Mouse (Mus musculus) spleen, adult 12 weeks (tissue): Measurements from ENCODE around the gene Krt33b.

Source experiments
- DNase-seq: peaks from one replicate; pipeline ENCODE4 v3.0.0; 2022; ENCODE audit warnings: low spot score

The Krt33b gene

DNA sequence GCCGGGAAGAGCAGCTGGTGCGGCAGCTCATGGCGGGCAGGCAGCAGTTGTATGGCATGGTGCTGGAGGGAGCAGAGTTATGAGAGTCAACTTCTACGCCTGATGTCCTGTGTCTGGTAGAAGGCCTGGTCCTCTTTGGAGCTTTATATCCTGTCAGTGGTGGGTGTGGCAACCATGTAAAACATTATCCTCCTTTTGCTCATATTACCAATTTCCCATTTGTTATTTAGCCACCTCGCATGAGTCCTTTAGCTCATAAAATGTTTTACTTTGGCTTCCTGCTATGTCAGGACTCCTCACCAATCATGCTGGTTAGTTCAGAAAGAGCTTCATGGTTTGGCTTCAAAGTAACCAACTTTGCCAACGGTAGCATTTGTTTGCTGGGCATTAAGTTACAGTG is at the start of gene Krt33b:
Krt33b (minus strand) TSS at position 101 of the 400 bp plus-strand sequence.
- DNase-seq, result no peak

DNA sequence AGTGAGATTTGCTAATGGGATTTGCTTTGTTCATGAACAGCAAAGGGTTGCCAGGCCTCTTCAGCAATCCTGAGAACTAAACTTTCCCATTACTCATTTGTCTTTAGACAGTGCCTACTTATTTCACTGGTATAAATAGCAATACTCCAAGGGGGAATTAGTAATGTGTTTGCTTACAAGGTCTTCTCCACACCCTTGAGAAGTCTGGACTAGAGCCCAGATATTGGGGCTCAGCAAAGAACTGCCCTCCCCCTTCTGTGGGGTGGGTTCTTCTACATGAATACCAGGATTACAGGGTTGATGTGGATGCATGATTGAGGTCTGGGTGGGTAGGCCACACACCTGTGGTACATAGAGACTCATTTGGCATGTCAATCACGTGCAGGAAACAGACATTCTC is 44.2 kb upstream of the Krt33b start:
- DNase-seq, result no peak

DNA sequence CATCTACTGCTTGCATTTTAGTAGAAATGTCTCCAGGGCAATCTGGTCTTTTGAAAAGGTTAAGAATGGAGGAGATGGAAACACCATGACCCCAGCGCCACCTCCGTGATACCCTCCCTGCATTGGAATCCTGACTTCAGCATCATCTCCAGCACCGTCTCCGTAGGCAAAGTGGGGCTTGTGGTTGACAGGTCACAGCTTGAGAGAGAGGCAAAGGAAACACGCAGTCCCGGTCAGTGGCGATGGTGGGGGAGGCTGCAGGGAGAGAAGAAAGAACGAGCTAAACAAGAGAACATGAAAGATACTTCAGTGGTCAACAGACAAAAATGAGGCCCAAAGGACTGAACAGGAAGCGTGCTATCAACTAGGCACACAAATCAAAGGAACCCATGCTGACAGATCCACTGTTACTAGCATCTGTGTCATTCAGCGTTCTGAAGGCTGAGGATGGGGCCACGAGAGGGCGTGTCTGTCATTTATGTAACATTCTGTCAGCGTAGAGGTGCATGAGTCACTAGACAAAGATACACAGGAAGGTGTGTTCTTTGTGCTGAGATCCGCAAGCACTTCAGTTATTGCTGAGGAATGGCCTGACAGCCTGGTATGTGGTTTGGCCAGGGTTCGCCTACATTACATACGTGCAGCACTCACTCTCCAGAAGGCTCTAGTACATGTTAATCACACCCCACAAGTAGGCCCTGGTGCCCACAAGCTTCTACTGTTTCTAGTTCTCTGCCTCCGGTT is 37.8 kb upstream of the Krt33b start:
- no peak for DNase-seq

DNA sequence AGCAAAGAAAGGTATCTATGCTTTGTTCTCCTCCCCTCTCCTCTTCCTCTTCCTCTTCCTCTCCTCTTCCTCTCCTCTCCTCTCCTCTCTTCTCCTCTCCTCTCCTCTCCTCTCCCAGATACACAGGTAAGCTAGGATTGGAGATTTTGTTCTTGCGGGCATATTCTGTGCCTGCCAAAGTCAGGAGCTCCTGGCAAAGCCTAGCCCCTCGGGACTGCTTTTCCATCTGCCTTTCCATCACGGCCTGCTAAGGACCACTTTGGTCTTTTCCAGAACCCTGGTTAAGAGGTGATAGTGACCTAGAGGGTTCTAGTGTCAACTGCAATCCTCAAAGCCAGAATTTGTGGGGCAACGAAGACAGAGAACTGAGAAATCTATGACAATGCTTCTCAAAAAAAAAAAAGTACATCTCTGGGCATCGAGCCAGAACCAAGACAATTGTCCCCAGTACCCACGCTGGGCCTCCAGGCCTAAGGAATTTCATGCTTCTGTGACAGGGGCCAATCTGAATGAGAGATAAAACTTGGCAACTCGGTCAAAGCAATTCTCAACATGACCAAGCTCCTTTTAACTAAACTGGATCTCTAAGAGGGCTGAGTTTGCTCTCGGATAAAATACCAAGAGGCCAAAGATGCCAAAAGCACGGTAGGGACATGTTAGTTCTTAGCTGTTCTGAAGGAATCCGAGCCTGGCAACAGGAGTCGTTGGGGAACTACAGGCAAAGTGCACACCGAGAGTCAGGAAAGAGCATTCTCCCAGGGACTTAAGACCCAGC is 36.8 kb upstream of the Krt33b start:
- DNase-seq, result no peak

DNA sequence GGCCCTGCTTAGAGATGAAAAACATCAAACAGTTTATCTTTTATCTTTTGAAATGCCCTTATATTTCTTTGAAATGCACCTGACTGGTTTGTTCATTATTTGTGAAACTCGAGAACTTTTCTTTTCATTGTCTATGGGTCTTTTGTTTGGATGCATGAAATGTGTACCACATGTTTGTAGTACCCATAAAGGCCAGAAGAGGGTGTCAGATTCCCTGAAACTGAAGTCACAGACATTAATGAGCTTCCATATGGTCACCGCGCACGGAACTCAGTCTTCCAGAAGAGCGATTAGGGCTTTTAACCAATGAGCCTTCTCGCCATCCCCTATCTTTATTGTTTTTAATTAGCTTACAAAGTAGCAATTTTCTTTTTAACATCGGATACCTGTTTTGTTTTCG is 29.2 kb upstream of the Krt33b start:
- no peak for DNase-seq

DNA sequence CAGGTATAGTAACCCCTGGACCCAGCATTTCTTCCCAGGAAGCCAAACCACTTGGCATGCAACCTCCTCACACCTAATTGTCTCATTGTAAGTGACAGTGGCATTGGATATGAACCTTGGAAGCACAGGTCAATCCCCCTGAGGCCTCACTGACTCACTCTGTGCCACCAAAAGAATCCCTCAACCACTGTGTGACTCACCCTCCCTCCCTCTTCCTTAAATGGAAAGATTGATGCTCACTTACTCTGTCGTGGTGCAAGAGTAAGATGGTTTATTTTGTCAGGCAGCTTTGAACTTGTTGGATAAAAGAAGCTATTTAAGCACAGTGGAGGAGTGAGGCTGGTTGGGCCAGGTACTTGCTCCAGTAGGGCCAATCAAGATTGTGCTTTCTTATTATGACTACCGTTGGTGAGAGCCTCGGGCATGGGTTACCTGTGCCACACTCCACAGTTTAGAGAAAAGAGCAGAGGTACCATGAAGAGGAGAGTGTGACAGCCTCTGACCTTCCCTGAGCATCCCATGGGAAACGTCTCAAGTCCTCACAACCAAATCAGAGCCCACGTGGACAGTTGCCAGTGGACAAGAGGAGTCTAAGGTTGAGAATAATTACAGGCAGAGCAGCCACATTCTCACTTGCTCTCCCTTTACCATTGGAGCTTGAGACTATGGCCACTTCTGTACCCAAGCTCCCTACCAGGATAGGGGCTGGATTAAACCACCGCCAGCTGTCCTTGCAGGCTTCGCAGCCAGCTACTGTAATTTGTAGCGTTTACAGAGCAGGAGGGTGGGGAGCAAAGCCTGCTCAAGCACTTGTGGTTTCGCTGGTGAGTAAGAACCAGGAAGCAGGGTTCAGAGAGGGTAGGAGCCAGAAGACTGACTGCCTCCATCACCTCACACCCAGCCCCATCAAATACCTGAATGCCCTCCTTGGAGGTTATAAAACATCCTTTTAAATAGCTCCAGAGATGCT is 26.3 kb upstream of the Krt33b start:
- no peak for DNase-seq

DNA sequence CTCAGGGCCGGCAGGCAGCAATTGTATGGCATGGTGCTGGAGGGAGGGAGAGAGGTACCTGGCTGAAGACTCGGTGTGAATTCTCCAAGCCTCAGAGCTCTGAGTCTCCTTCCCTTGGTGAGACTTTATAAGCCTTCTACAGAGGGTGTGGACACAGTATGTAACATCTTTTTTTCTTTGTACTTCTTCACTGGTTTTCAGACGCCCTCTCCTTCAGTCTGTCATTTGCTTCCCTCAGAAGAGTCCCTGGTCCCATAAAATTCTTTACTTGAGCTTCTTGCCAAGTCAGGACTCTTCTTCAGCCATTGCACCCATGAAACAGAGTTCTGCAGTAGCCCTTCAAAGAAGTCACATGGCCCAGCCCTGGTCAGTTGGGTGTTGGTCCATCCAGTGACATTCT is 20.8 kb upstream of the Krt33b start, which contains the start of gene Krt31:
Krt31 (minus strand) TSS at position 101 of the 400 bp plus-strand sequence.
- DNase-seq, result no peak

DNA sequence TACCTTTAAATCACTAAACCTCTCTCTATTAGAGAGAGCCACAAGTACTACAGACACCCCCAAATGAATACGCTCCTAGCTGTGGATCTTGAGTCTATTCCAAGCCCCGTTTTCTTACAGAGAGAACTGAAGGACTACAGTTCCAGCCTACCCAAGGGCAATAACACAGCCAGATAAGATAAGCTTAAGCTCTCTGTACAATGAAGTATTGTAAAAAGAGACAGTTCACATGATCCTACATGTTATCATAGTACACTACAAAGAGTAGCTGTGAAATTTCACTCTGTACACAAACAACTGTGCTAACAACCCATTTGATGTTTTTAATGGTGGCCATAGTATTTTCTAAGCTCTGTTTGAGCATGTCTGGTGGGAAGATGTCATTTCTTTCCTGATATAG is 17.5 kb upstream of the Krt33b start:
- no peak for DNase-seq

DNA sequence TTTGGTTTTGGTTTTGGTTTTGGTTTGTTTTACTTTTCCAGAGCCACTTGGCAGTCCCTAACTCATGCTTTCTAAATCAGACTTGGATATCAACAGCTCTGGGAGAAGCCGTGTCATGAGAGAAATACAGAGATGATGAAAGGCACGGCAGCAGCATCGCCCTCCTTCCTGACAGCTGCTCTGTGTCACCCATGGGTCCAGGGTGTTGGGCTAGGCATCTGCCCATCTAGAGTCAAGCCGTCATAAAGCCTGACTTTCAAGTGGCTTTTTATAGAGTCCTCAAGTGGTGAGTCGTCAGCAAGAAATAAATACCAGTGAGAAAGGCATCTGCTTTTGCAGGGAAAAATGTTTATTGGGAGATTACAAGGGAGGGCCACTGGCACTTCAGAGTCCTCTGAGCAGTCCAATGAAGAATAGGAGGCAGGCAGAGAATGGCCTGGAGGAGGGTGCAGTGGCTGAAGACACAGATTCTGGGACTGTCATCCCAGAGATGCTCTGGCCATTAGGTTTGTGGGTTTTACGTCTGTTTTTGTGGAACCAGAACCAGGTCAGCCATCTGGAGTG is 16.7 kb upstream of the Krt33b start:
- no peak for DNase-seq

DNA sequence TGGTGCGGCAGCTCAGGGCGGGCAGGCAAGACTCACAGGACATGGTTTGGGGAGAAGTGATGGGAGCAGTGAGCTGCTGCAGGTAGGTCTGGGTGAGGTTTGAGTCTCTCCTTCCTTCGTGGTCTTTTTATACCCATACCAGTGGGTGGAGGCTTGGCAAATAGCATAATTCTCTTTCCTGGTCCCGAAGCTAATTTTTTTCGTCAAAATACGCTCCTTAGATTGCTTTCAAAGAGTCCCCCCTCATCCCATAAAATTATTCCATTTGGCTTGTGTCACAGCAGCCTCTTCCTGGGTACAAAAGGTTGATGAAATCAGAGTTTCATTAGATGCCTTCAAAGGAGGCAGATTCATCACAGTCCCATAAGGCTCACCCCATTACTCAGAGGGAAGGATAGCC is 11.8 kb upstream of the Krt33b start, which contains the start of gene Krt34:
Krt34 (minus strand) TSS at position 101 of the 400 bp plus-strand sequence.
- DNase-seq, result no peak

DNA sequence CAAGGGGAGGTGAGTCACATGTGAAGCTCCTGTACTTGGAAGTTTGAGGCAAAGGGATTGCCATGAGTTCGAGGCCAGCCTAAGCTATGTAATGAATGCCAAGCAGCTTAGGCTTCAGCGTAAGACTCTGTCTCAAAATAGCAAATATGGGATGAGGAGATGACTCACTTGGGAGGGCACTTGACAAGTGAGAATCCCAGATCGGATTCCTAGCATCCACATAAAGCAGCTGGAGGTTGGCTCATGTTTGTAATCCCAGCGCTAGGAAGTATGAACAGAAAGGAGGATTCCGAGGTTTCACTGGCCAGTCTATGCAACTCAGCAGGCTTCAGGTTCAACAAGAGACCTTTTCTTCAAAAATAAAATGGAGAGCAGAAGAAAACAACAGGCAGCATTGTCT is 8.2 kb downstream of the Krt33b start:
- no peak for DNase-seq

DNA sequence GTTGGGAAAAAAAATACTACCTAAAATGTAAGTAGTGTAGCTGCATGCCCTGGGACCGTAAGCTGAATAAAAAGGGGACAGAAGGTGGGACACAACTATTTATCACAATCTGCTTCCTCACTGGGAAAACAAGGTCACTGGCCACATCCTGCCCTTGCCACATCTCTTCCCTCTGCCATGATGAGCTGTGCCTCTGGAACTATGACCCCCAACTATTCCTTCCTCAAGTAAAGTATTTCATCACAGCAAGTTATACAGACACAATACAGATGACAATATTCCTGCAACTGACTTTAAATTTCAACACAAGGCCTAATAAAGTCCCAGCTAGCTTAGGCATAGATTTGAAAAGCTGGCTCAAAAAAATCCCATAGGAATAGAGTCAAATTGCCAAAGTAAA is 10.2 kb downstream of the Krt33b start:
- no peak for DNase-seq

DNA sequence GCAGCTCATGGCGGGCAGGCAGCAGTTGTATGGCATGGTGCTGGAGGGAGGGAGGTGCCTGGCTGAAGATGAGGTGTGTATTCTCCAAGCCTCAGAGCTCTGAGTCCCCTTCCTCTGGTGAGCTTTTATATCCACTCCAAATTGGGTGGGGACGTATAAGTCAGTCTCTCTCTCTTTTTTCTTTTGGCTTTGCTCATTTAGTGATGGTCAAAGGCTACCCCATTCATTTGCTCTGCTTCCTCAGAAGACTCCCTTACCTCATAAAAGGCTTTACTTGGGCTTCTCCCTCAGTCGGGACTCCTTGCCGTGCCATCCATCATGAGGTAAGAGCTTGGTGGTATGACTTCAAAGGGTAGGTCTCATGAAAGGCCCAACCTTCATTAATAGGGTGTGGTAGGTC is 13.6 kb downstream of the Krt33b start, which contains the start of gene Krt33a:
Krt33a (minus strand) TSS at position 101 of the 400 bp plus-strand sequence.
- no peak for DNase-seq

DNA sequence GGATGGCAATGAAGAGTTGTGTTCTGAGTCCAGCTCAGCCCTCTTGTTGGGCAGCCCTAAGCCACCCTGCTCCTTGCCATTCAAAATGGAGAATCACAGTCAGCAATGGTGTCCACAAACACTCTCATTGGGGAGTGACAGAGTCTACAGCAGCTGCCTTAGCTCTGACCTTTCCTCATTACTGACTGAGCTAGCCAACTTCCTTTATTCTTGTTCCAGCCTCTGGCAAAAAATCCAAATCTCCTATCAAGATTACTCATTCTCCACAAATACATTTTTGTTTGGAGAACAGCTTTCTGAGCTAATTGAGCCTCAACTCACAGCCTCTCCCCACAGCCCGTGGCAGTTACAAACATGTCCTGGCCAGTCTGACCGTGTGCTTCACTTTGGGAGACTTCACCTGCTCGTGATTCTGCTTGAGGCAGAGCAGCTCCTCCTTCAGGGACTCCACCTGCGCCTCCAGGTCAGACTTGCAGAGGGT is 15.9 kb downstream of the Krt33b start:
- DNase-seq, result no peak

DNA sequence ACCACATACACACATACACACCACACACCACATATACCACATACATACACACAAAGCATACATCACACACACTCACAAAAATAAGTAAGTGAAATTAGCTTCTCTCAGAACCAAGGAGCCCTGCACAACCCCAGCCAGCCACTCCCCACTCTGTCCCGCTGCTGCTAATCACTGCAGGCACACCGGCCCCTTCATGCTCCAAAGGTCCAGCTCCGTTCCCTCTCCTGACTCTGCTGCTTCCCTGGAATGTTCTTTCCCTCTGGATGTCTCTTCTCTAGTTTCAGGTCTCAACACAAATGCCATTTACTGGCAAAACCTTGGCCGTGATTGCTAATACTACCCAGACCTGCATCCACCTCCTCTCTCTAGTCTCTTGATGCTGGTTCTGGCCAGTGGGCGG is 19.0 kb downstream of the Krt33b start:
- DNase-seq, result no peak

DNA sequence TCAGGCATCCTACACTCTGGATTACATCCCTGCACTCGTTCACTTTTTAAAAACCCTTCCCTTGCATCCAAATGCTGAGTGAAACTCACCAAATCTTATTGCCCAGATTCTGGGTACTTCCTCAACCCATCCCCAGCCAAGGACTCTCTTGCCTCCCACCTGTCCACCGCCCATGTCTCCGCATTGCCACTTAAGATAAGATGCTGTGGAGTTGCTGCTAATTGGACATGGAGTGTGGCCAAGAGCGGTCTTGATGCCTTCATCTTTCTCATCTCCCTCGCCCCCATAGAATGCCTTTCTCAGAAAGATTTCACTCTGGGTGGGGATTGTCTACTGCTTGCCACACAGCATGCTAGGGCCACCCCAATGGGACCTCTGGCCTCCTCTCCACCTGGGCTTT is 21.3 kb downstream of the Krt33b start:
- DNase-seq, result no peak

DNA sequence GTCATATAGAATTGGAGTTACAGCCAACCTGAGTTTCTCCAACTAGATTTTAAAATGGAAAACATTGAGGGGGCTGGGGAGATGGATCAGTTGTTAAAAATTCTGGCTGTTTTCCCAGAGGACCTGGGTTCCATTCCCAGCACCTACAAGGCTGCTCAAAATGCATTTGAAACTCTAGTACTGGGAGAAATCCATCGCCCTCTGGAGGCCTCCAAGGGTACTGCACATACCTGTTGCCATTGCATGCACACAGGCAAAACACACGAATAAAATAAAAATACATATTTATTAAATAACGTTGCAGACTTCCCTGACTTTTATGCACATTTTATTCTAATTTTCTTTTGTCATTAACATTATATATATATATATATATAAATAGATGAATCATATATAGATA is 23.0 kb downstream of the Krt33b start:
- no peak for DNase-seq

DNA sequence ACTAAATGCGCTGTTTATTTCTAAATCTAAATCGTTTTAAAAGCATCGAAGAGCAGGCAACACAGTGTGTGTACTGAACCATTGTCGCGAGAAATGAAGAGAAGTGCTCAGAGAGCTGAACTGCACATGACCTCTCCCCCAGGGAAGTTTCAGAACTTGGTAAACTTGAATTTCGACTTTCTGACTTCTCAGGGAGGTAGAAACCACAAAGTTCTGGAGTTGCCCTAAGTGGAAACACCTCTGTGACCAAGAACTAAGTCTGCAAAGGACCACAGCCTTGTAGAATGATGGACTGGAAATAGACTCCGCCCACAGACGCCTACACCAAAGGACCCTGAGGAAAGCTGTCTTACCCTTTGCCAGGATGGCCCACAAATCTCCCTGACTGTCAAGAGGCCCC is 23.8 kb downstream of the Krt33b start:
- DNase-seq, result no peak

DNA sequence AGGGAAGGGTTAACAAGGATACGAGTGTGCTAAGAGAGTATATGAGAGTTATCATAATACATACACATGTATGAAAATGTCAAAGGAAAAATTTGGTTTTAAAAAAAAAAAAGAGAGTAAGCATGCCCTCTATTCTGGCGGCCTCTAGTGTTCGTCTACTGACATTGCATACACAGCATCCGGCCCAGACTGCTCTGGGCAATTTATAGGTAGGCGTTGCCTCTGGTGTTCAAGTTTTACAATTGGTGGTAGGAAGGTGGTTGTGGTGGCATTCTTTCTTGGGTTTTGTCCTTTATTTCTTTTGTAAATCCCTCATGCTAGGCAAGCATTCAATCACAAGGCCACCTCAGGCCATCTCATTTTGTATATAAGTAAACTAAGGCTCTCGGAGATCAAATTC is 24.8 kb downstream of the Krt33b start:
- DNase-seq, result no peak

DNA sequence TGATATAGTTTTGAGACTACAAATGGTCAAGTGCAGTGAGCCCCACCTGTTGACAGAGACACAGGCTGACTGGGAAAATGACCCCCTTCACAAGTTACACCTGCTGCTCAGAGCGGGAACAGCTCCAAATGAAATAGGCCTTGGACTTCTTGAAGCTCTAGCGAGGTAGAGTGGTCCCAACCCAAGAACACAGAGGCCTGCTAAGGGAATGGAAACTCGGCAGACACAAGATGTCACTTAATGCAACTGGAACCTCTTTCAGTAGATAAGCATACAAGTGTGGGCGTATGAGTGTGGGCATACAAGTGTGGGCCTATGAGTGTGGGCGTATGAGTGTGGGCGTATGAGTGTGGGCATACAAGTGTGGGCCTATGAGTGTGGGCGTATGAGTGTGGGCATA is 30.6 kb downstream of the Krt33b start:
- no peak for DNase-seq

DNA sequence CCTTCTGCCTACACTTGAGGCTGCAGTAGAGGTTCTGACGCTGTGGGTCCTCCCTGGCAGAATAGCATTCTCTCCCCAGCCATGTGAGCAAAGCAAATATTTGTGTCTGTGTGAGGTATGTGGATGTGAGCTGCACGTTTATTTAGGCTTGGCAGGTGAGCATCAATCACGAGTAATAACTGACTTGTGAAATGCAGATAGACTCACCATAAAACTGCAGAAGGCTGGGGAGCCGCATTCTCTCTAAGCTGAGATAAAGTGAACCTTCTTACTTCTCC is 35.3 kb downstream of the Krt33b start:
- DNase-seq, result no peak
